Mouse (Mus musculus): ENCODE measurements around the gene Sh3gl1. TPM values are rescaled to one million over a fixed set of nuclear protein-coding genes. Genes with fewer than 3 reads are reported as not detected.

The Sh3gl1 gene
- total and polyA plus RNA-seq, 2 experiments from 2014 or later = 64.1 to 84.8 TPM

DNA sequence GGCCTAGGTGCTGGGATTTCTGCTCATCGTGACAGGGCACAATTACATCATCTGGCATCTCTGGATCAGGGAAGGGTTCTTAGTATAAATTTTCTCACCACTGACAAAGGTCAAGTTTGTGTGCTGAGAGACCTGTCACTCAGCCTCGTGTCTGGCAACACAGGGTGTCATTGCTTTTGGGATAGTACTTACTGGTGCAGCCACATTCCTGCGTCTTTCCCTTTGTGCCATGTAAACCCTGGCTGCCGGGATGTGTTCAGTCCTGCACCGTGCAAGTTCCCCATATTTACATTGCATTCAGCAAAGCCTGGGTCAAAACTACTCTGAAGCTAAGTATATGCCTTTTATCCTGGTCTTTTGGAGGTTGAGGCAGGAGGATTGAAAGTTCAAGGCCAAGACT, 14.9 kb upstream of the Sh3gl1 start:
- ATAC-seq (ENCODE audit: low FRiP score) = no peak
- no peak for TF ChIP-seq CTCF (IDR thresholded peaks at IDR 0.05)
- no peaks in the 10 kb centered on the region for H3K4me1 ChIP-seq (ENCODE audit: insufficient read depth, low read length)
- no peak overlapping the region for H3K27ac ChIP-seq (ENCODE audit: low read depth, low read length)
- no peak overlapping the region for H3K4me2 ChIP-seq (ENCODE audit: low read depth, low read length, poor library complexity, severe bottlenecking)
- WGBS = 90% methylated on average over 5 of the region's 5 CpGs
- no peak overlapping the region for H3K4me3 ChIP-seq (ENCODE audit: low read depth, low read length)
- H3K36me3 ChIP-seq (ENCODE audit: insufficient read depth, low read length) = 0 out of 2 replicates have a peak, but pooled peaks cover 2% of the 10 kb centered on the region
- H3K9me3 ChIP-seq (ENCODE audit: low read length) = no peaks in the 10 kb centered on the region
- no peak overlapping the region for H3K9ac ChIP-seq (replicated peaks; ENCODE audit: low read length, poor library complexity, severe bottlenecking)
- H3K27me3 ChIP-seq (ENCODE audit: insufficient read depth, low read length) = no peaks in the 10 kb centered on the region
- DNase-seq (ENCODE audit: low spot score) = no peak

GRCm38 (mm10) chr17:56040857-56041163, 4.4 kb upstream of the Sh3gl1 start:
- Histone ChIP-seq H3K27ac (ENCODE audit: low read depth, low read length) (no peak overlapping the region), H3K9me3 (ENCODE audit: low read length) (no peaks in the 10 kb centered on the region), H3K36me3 (ENCODE audit: insufficient read depth, low read length) (no peaks in the 10 kb centered on the region), H3K4me1 (ENCODE audit: insufficient read depth, low read length) (peaks cover 4% of the 10 kb centered on the region; the same call in 1 of the 2 replicates), H3K27me3 (ENCODE audit: insufficient read depth, low read length) (no peaks in the 10 kb centered on the region), H3K4me2 (ENCODE audit: low read depth, low read length, poor library complexity, severe bottlenecking) (peak overlapping the region; percentile 97), H3K4me3 (ENCODE audit: low read depth, low read length) (peak overlapping the region; percentile 77), H3K9ac (replicated peaks; ENCODE audit: low read length, poor library complexity, severe bottlenecking) (peak overlapping the region; percentile 64)
- ATAC-seq (ENCODE audit: low FRiP score) (no peak), DNase-seq (ENCODE audit: low spot score) (no peak)
- 1% methylated on average over 12 of the region's 12 CpGs for WGBS
- TF ChIP-seq CTCF (IDR thresholded peaks at IDR 0.05) = no peak

GRCm38 (mm10) chr17:56040030-56040856, 3.8 kb upstream of the Sh3gl1 start, which contains the start of gene Chaf1a:
Gene Chaf1a, plus strand, starts transcription at chr17:56040439.
- peak within 1 kb of the TSS; percentile 97 for H3K4me2 ChIP-seq (ENCODE audit: low read depth, low read length, poor library complexity, severe bottlenecking)
- peaks cover 4% of the 10 kb centered on the region for H3K4me1 ChIP-seq (ENCODE audit: insufficient read depth, low read length)
- peak; percentile 100 for DNase-seq (ENCODE audit: low spot score)
- no peaks in the 10 kb centered on the region for H3K27me3 ChIP-seq (ENCODE audit: insufficient read depth, low read length)
- 0 out of 2 replicates have a peak within 1 kb of the TSS, but pooled peaks have one; percentile 32 for H3K27ac ChIP-seq (ENCODE audit: low read depth, low read length)
- H3K9ac ChIP-seq (replicated peaks; ENCODE audit: low read length, poor library complexity, severe bottlenecking) = peak within 1 kb of the TSS; percentile 64
- ATAC-seq (ENCODE audit: low FRiP score) = peak; percentile 84
- no peaks in the 10 kb centered on the region for H3K36me3 ChIP-seq (ENCODE audit: insufficient read depth, low read length)
- H3K4me3 ChIP-seq (ENCODE audit: low read depth, low read length) = peak within 1 kb of the TSS; percentile 77
- under 1% methylated on average over 68 of the region's 68 CpGs for WGBS
- TF ChIP-seq CTCF (IDR thresholded peaks at IDR 0.05) = no peak
- no peaks in the 10 kb centered on the region for H3K9me3 ChIP-seq (ENCODE audit: low read length)

GRCm38 (mm10) chr17:56039345-56039744, 2.9 kb upstream of the Sh3gl1 start:
- H3K9ac ChIP-seq (replicated peaks; ENCODE audit: low read length, poor library complexity, severe bottlenecking) = no peak overlapping the region
- 79% methylated on average over 4 of the region's 4 CpGs for WGBS
- no peak overlapping the region for H3K27ac ChIP-seq (ENCODE audit: low read depth, low read length)
- peaks cover 2% of the 10 kb centered on the region; the same call in 1 of the 2 replicates for H3K36me3 ChIP-seq (ENCODE audit: insufficient read depth, low read length)
- H3K9me3 ChIP-seq (ENCODE audit: low read length) = no peaks in the 10 kb centered on the region
- DNase-seq (ENCODE audit: low spot score) = no peak
- H3K4me1 ChIP-seq (ENCODE audit: insufficient read depth, low read length) = peaks cover 4% of the 10 kb centered on the region
- peak overlapping the region; percentile 39; the same call in 1 of the 2 replicates for H3K4me2 ChIP-seq (ENCODE audit: low read depth, low read length, poor library complexity, severe bottlenecking)
- no peak overlapping the region for H3K4me3 ChIP-seq (ENCODE audit: low read depth, low read length)
- no peaks in the 10 kb centered on the region for H3K27me3 ChIP-seq (ENCODE audit: insufficient read depth, low read length)
- no peak for TF ChIP-seq CTCF (IDR thresholded peaks at IDR 0.05)
- ATAC-seq (ENCODE audit: low FRiP score) = no peak

- DNase-seq (ENCODE audit: low spot score) (no peak), ATAC-seq (ENCODE audit: low FRiP score) (no peak)
- Histone ChIP-seq H3K27me3 (ENCODE audit: insufficient read depth, low read length) (no peaks in the 10 kb centered on the region), H3K27ac (ENCODE audit: low read depth, low read length) (no peak overlapping the region), H3K9me3 (ENCODE audit: low read length) (no peaks in the 10 kb centered on the region), H3K4me2 (ENCODE audit: low read depth, low read length, poor library complexity, severe bottlenecking) (no peak overlapping the region), H3K4me3 (ENCODE audit: low read depth, low read length) (no peak overlapping the region), H3K9ac (replicated peaks; ENCODE audit: low read length, poor library complexity, severe bottlenecking) (no peak overlapping the region), H3K36me3 (ENCODE audit: insufficient read depth, low read length) (peaks cover 8% of the 10 kb centered on the region; the same call in 1 of the 2 replicates), H3K4me1 (ENCODE audit: insufficient read depth, low read length) (peaks cover 4% of the 10 kb centered on the region)
- no peak for TF ChIP-seq CTCF (IDR thresholded peaks at IDR 0.05)
- 87% methylated on average over 8 of the region's 8 CpGs for WGBS
Measured at GRCm38 (mm10) chr17:56038583-56039261, 2.3 kb upstream of the Sh3gl1 start.

GRCm38 (mm10) chr17:56036901-56037287, 459 bp upstream of the Sh3gl1 start:
- no peaks in the 10 kb centered on the region for H3K9me3 ChIP-seq (ENCODE audit: low read length)
- ATAC-seq (ENCODE audit: low FRiP score) (peak; percentile 2; the same call in 1 of the 2 replicates), DNase-seq (ENCODE audit: low spot score) (no peak)
- no peak for TF ChIP-seq CTCF (IDR thresholded peaks at IDR 0.05)
- WGBS = 35% methylated on average over 13 of the region's 13 CpGs
- no peak overlapping the region; the same call in 1 of the 2 replicates for H3K9ac ChIP-seq (replicated peaks; ENCODE audit: low read length, poor library complexity, severe bottlenecking)
- peak overlapping the region; percentile 89; the same call in 1 of the 2 replicates for H3K4me3 ChIP-seq (ENCODE audit: low read depth, low read length)
- H3K4me1 ChIP-seq (ENCODE audit: insufficient read depth, low read length) = peaks cover 4% of the 10 kb centered on the region
- no peak overlapping the region for H3K27ac ChIP-seq (ENCODE audit: low read depth, low read length)
- peaks cover 13% of the 10 kb centered on the region; the same call in 1 of the 2 replicates for H3K36me3 ChIP-seq (ENCODE audit: insufficient read depth, low read length)
- no peaks in the 10 kb centered on the region for H3K27me3 ChIP-seq (ENCODE audit: insufficient read depth, low read length)
- peak overlapping the region; percentile 42 for H3K4me2 ChIP-seq (ENCODE audit: low read depth, low read length, poor library complexity, severe bottlenecking)

Data from midbrain, postnatal 0 days (tissue).